Mouse (Mus musculus) stomach, embryonic 16.5 days (tissue): ENCODE results near the gene H2afy. TPM values are rescaled to one million over a fixed set of nuclear protein-coding genes. Genes with fewer than 3 reads are reported as not detected.
A peak's percentile ranks its signal among the peaks of the same experiment; 100 is the strongest.

Experiments
- ATAC-seq: fragments of 200-750 bp; cut with Nextera tagmentation; 2 replicates; pipeline ENCODE4 v1.8.0; 2017; ENCODE audit warnings: moderate number of reproducible peaks, moderate TSS enrichment; ENCODE audit not compliant: insufficient read depth, low FRiP score
- H3K27ac ChIP-seq: fragments of 300-500 bp; sonication (generic); 2 replicates; pipeline ENCODE4 v1.5.1; 2014; ENCODE audit warnings: low read length
- H3K27me3 ChIP-seq: fragments of 300-500 bp; sonication (generic); 2 replicates; pipeline ENCODE4 v1.6.1; 2014; ENCODE audit warnings: low read length, control low read depth, mixed read lengths; ENCODE audit not compliant: control insufficient read depth, insufficient read depth
- H3K36me3 ChIP-seq: fragments of 300-500 bp; sonication (generic); 2 replicates; pipeline ENCODE4 v1.6.1; 2014; ENCODE audit warnings: low read length; ENCODE audit not compliant: control insufficient read depth, insufficient read depth
- H3K4me1 ChIP-seq: fragments of 300-500 bp; sonication (generic); 2 replicates; pipeline ENCODE4 v1.6.1; 2014; ENCODE audit warnings: low read length, control low read depth, mixed read lengths; ENCODE audit not compliant: control insufficient read depth, insufficient read depth
- H3K4me2 ChIP-seq: fragments of 300-500 bp; sonication (generic); 2 replicates; pipeline ENCODE4 v1.6.1; 2014; ENCODE audit warnings: low read depth, low read length, mixed read lengths
- H3K4me3 ChIP-seq: fragments of 300-500 bp; sonication (generic); replicated peaks from 2 replicates; pipeline ENCODE4 v1.5.1; 2014; ENCODE audit warnings: mild to moderate bottlenecking, low read length
- H3K9ac ChIP-seq: fragments of 300-500 bp; sonication (generic); 2 replicates; pipeline ENCODE4 v1.6.1; 2014; ENCODE audit warnings: low read length
- H3K9me3 ChIP-seq: fragments of 300-500 bp; sonication (generic); replicated peaks from 2 replicates; pipeline ENCODE4 v1.6.1; 2016; ENCODE audit warnings: low read length, control low read depth; ENCODE audit not compliant: control insufficient read depth
- WGBS: fragments of 180-500 bp; shearing (Covaris S2); extraction: QIAGEN DNeasy Blood & Tissue Kit; methylation state at CpG from one replicate; pipeline ENCODE4 v1.1.7; 2014; 5-methylcytosine and 5-hydroxymethylcytosine counted together
- polyA plus RNA-seq: library from polyadenylated mRNA; unstranded; fragments of >200 nt; fragmentation: Nextera tagmentation; extraction: Ambion mirVana; gene quantifications from 2 replicates; pipeline ENCODE4 v1.2.1, GENCODE M21; 2015

H2afy gene
- polyA plus RNA-seq, 1 experiment from 2014 or later: 271 TPM

DNA sequence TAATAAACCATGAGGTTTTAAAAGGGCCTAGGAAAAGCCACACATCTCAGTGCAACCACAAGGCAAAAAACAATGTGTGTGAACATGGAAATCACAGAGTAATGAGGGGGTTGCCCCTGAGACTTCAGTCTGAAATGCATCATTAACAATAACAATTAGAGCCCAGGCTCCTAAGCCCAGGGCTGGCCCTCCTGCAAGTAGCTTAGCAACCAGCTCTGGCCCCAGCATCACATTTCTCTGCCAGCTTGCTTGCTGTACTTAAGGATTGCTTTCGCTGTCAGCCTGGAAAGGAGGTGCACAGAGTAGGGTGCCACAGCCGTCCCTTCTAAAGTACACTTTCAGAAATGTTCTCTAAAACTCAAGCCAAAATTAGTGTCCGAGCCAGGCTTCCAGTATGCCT is 42.5 kb downstream of the H2afy start:
- Histone ChIP-seq H3K27me3 (no peaks in the 10 kb centered on the region), H3K27ac (no peak overlapping the region), H3K4me3 (no peak overlapping the region), H3K36me3 (peaks cover 15% of the 10 kb centered on the region; the same call in 1 of the 2 replicates), H3K4me2 (no peak overlapping the region), H3K9ac (no peak overlapping the region), H3K9me3 (no peaks in the 10 kb centered on the region), H3K4me1 (no peaks in the 10 kb centered on the region)
- 78% methylated on average over 3 of the region's 3 CpGs for WGBS
- ATAC-seq: no peak

DNA sequence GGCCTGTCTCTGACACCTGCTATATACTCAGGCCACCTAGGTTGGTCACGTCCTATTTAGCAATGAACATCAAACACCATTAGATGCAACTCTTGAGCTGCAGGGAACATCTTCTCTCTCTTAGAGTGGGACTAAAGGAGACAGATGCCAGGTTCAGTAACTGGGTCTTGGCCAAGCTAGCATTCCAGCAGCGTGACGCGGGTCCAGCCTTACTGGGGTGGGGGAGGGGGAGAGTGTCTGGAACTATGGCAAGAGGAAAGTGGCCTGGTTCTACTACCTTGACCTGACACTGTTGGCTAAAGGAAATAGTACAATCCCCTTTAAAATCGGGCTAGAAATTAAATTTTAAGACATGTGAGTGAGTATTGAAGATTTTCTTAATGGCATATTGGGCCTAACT is 43.6 kb downstream of the H2afy start:
- H3K36me3 ChIP-seq: peaks cover 20% of the 10 kb centered on the region; the same call in 1 of the 2 replicates
- 71% methylated on average over 5 of the region's 5 CpGs for WGBS
- no peak overlapping the region for H3K4me3 ChIP-seq
- no peaks in the 10 kb centered on the region for H3K9me3 ChIP-seq
- H3K4me2 ChIP-seq: no peak overlapping the region
- H3K27me3 ChIP-seq: no peaks in the 10 kb centered on the region
- H3K4me1 ChIP-seq: no peaks in the 10 kb centered on the region
- no peak overlapping the region for H3K9ac ChIP-seq
- ATAC-seq: no peak
- no peak overlapping the region for H3K27ac ChIP-seq

DNA sequence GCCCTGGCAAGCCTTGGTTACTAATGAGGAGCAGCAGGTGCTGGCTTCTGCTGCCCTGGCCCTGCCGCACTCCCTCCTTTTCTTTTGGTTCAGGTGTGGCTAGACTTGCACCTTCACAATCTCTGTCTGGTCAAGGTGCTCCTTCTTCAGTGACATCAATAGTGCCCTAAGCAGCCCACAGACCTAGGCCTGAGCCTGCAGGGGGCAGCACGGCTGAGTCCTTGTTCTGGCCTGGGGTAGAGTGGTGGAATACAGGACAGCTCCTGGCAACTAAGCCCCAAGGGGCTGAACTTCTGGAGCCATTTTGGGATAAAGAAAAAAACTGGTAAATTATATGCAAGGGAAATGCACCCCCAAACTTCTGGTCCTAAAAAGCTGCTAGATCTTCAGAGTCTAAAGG is 45.6 kb downstream of the H2afy start:
- H3K9me3 ChIP-seq: no peaks in the 10 kb centered on the region
- H3K9ac ChIP-seq: no peak overlapping the region
- H3K4me3 ChIP-seq: no peak overlapping the region
- no peaks in the 10 kb centered on the region for H3K4me1 ChIP-seq
- ATAC-seq: no peak
- no peaks in the 10 kb centered on the region for H3K27me3 ChIP-seq
- H3K36me3 ChIP-seq: peaks cover 17% of the 10 kb centered on the region; the same call in 1 of the 2 replicates
- H3K27ac ChIP-seq: no peak overlapping the region
- H3K4me2 ChIP-seq: no peak overlapping the region
- 86% methylated on average over 2 of the region's 2 CpGs for WGBS

DNA sequence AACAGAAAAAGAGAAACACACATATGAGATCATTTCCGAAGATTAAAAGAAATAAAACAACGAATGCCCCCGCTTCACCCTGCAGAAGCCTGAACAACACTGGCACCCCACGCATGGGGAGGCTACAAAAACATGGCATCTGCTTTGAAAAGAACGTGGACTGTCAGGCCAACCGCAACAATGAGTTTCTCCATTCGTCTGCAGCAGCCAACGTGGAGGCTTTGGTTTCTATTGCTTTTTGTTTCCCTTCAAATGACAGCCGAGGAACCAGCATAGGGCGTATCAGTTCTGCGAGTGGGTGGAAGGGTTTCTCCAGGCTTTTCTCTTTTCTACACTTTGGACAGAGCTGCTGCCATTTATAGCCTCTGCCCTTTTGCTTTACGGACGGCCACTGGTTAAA is 47.6 kb downstream of the H2afy start:
- no peaks in the 10 kb centered on the region for H3K27me3 ChIP-seq
- no peak for ATAC-seq
- H3K4me1 ChIP-seq: no peaks in the 10 kb centered on the region
- H3K9me3 ChIP-seq: no peaks in the 10 kb centered on the region
- 0 out of 2 replicates have a peak, but pooled peaks cover 12% of the 10 kb centered on the region for H3K36me3 ChIP-seq
- no peak overlapping the region for H3K4me3 ChIP-seq
- WGBS: 85% methylated on average over 13 of the region's 13 CpGs
- no peak overlapping the region for H3K27ac ChIP-seq
- no peak overlapping the region for H3K9ac ChIP-seq
- H3K4me2 ChIP-seq: no peak overlapping the region

DNA sequence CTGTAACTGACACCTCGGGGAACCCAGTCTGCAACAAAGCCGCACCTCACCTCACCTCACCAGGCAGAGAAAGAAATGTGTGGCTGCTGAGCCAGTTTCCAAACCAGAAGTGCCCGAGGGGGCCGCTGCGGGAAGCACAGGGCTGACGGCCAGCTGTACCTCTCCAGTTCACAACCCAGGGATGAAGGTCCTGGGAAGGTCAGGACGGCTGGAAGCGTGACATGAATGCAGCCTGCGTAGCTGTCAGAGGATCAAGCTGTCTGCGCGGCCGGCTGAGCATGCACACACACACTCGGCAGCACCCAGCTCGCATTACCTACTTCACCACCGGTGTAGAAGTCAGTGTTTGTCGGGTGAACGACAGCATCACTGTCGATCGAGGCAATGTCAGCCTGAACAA is 48.2 kb downstream of the H2afy start:
- H3K4me1 ChIP-seq: no peaks in the 10 kb centered on the region
- WGBS: 87% methylated on average over 19 of the region's 19 CpGs
- no peak overlapping the region for H3K4me2 ChIP-seq
- no peak overlapping the region for H3K27ac ChIP-seq
- no peak overlapping the region for H3K9ac ChIP-seq
- no peak for ATAC-seq
- H3K4me3 ChIP-seq: no peak overlapping the region
- H3K36me3 ChIP-seq: 0 out of 2 replicates have a peak, but pooled peaks cover 12% of the 10 kb centered on the region
- no peaks in the 10 kb centered on the region for H3K9me3 ChIP-seq
- H3K27me3 ChIP-seq: no peaks in the 10 kb centered on the region

DNA sequence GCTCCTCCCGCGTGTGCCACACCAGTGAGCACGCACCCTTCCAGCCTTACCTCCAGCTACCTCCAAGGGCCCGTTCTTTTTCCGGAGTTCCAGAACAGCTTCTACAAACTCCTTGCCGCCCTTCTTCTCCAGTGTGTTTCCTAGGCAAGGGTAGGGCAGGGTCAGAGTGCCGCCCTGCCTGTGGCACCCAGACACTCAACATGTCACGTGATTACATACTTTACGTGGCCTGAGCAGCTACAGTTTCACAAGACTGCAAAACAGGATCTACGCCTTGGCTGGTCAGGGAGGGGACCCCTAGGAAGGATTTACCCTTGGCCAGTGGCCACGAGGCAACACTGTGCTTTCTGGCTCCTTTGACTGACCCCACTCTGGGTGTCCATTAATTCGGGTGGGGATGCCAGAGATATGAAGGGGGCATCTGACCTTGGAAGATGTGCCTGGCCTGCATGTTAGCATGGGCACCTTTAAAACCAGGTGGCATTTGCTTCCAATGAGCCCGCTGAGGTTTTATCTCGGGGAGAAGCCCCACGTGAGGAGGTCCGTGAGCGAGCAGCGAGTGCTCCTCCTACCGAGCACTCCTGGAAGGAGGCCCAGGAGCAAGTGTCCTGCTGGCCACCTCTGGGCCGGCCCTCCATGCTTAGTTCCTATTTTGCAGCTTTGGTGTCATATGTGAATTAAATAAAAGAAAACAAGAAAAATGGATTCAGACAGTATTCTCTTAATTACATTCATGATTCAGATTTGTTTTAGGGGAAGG is 51.8 kb downstream of the H2afy start:
- WGBS: 84% methylated on average over 20 of the region's 20 CpGs
- peaks cover 3% of the 10 kb centered on the region for H3K4me1 ChIP-seq
- no peaks in the 10 kb centered on the region for H3K9me3 ChIP-seq
- no peak overlapping the region for H3K9ac ChIP-seq
- no peak overlapping the region for H3K4me3 ChIP-seq
- H3K4me2 ChIP-seq: no peak overlapping the region
- ATAC-seq: no peak
- peaks cover 29% of the 10 kb centered on the region for H3K36me3 ChIP-seq
- no peak overlapping the region for H3K27ac ChIP-seq
- no peaks in the 10 kb centered on the region for H3K27me3 ChIP-seq

DNA sequence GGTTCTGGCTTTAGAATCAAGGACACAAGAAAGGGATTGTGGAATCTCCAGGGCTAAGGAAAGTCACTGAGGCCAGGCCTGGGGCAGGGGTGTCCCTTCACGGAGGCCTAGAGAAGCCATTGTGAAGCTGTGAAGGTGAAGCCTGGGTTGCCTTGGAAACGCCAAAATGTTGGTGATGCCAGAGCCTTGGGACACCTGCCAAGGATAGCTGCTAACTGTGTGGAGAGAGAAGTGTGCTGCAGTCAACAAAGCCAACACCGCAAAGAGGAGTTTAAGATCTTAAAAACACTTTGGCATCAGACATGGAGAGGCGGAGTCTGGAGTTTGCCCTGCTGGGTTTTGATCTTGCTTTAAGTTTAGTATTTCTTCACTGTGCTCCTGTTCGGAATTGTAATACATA is 54.5 kb downstream of the H2afy start:
- WGBS: 74% methylated on average over 5 of the region's 5 CpGs
- H3K36me3 ChIP-seq: peaks cover 20% of the 10 kb centered on the region

DNA sequence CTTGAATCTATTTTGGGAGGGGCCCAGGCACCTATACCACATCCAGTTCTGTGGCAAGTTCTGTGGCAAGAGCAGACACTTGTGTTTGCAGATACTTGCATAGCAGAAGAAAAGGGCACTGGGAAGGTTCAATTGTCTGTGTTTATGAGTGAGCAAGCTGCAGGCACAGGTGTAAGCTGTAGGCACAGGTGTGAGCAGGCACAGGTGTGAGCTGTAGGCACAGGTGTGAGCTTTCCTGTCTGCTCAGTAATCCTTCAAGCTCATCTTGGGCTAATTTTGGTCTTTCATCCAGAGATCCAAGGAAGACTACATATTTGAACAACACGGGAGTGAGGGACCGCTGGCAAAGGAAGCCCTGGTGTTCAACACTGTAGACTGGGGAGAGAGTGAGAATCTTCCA is 56.5 kb downstream of the H2afy start:
- H3K9me3 ChIP-seq: no peaks in the 10 kb centered on the region
- H3K36me3 ChIP-seq: peaks cover 20% of the 10 kb centered on the region
- 0 out of 2 replicates have a peak overlapping the region, but pooled peaks have one; percentile 24 for H3K27ac ChIP-seq
- H3K4me3 ChIP-seq: no peak overlapping the region
- H3K27me3 ChIP-seq: no peaks in the 10 kb centered on the region
- WGBS: 87% methylated on average over 2 of the region's 2 CpGs
- no peak overlapping the region for H3K9ac ChIP-seq
- no peak for ATAC-seq
- no peak overlapping the region for H3K4me2 ChIP-seq
- peaks cover 9% of the 10 kb centered on the region for H3K4me1 ChIP-seq

More for the DNA sequence above, 54.5 kb downstream of the H2afy start:
- H3K4me2 ChIP-seq: no peak overlapping the region
- ATAC-seq: no peak
- H3K4me3 ChIP-seq: no peak overlapping the region
- no peak overlapping the region for H3K9ac ChIP-seq
- H3K4me1 ChIP-seq: peaks cover 9% of the 10 kb centered on the region
- no peaks in the 10 kb centered on the region for H3K9me3 ChIP-seq
- H3K27me3 ChIP-seq: no peaks in the 10 kb centered on the region
- H3K27ac ChIP-seq: no peak overlapping the region

DNA sequence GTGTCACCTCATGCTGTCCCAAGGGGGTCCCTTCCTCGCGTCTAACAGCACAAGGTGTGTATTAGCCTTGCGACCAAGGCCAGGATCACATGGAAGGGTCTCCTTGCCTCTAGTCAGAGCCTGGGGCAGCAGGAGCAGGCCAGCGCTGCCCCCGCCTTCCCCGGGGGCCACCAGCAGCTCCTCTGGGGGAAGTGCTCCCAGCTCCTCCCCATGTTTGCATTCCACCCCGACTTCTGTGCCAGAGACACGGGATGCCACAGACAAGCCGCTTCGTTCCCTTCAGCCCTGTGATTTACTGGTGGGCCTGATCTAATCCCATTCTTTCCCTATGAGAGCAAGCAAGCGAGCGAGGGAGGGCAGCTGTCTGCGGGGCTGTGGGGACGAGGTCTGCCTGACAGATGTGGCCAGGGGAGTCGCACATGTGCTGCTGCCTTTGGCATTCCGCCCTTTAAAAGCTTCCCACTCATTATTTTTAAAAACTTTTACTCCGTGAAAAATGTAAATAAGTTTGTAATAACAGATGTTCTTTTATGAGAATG is 57.4 kb downstream of the H2afy start:
- WGBS: 51% methylated on average over 17 of the region's 17 CpGs
- peaks cover 9% of the 10 kb centered on the region for H3K4me1 ChIP-seq
- 0 out of 2 replicates have a peak overlapping the region, but pooled peaks have one; percentile 20 for H3K9ac ChIP-seq
- H3K27me3 ChIP-seq: no peaks in the 10 kb centered on the region
- H3K9me3 ChIP-seq: no peaks in the 10 kb centered on the region
- peaks cover 17% of the 10 kb centered on the region for H3K36me3 ChIP-seq
- no peak overlapping the region for H3K27ac ChIP-seq
- no peak for ATAC-seq
- no peak overlapping the region for H3K4me2 ChIP-seq
- H3K4me3 ChIP-seq: no peak overlapping the region
